Mouse (Mus musculus): Measurements from ENCODE around the gene Immp2l. TPM values are rescaled to one million over a fixed set of nuclear protein-coding genes. Genes with fewer than 3 reads are reported as not detected.
"Not testable (repeated sequence)": the region's sequence is repeated elsewhere in the genome, so short reads cannot be mapped to it uniquely, and the experiment has no call there.

The Immp2l gene
- polyA plus RNA-seq, 1 experiment from 2014 or later, result 7.4 TPM

- Histone ChIP-seq H3K36me3 (ENCODE audit: control insufficient read depth, insufficient read depth, low read length) (no peaks in the 10 kb centered on the region), H3K4me1 (ENCODE audit: control insufficient read depth, insufficient read depth, low read length) (no peaks in the 10 kb centered on the region), H3K9me3 (ENCODE audit: control insufficient read depth, low read length) (no peaks in the 10 kb centered on the region), H3K4me3 (ENCODE audit: low read length) (no peak overlapping the region), H3K4me2 (replicated peaks; ENCODE audit: low read depth, low read length) (no peak overlapping the region), H3K27ac (ENCODE audit: low read depth, low read length) (no peak overlapping the region), H3K9ac (ENCODE audit: low read depth, low read length) (no peak overlapping the region), H3K27me3 (ENCODE audit: control insufficient read depth, insufficient read depth, low read length) (no peaks in the 10 kb centered on the region)
- no peak for ATAC-seq (ENCODE audit: low FRiP score, low TSS enrichment)
- whole genome bisulfite sequencing, result 84% methylated on average over 2 of the region's 2 CpGs
Measured at GRCm38 (mm10) chr12:41834646-41835045, 810.8 kb downstream of the Immp2l start.

DNA sequence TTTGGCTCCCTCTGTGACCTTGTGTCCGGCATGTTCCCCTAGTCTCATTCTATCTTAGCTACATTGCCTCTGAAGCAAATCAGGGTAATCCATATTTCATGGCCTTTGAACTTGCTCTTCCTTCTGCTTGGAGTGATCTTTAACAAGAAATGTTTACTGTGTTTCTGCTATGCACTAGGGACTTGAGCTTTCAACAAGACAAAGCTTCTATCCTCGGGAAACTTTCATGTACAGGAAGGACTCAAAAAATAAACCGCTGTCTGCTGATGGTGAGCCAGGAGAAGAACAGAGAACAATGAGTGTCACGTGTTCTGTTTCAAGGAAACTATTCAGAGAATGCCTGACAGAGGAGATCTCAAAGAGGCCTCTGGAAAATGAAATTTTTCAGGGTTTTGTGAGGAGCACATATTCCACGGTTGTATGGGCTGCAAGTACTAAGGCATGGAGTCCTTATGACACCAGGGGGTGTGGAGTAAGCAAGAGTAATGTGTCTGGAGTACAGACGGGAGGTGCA is 814.5 kb downstream of the Immp2l start:
- WGBS, result 73% methylated on average over 6 of the region's 6 CpGs
- no peaks in the 10 kb centered on the region for H3K4me1 ChIP-seq (ENCODE audit: control insufficient read depth, insufficient read depth, low read length)
- H3K36me3 ChIP-seq (ENCODE audit: control insufficient read depth, insufficient read depth, low read length), result no peaks in the 10 kb centered on the region
- no peak overlapping the region for H3K9ac ChIP-seq (ENCODE audit: low read depth, low read length)
- H3K27me3 ChIP-seq (ENCODE audit: control insufficient read depth, insufficient read depth, low read length), result no peaks in the 10 kb centered on the region
- no peak overlapping the region for H3K4me3 ChIP-seq (ENCODE audit: low read length)
- no peak overlapping the region for H3K4me2 ChIP-seq (replicated peaks; ENCODE audit: low read depth, low read length)
- H3K27ac ChIP-seq (ENCODE audit: low read depth, low read length), result no peak overlapping the region
- ATAC-seq (ENCODE audit: low FRiP score, low TSS enrichment), result no peak
- H3K9me3 ChIP-seq (ENCODE audit: control insufficient read depth, low read length), result no peaks in the 10 kb centered on the region

GRCm38 (mm10) chr12:41839241-41839640 is 815.4 kb downstream of the Immp2l start:
- Histone ChIP-seq H3K27me3 (ENCODE audit: control insufficient read depth, insufficient read depth, low read length) (no peaks in the 10 kb centered on the region), H3K4me1 (ENCODE audit: control insufficient read depth, insufficient read depth, low read length) (no peaks in the 10 kb centered on the region), H3K9ac (ENCODE audit: low read depth, low read length) (no peak overlapping the region), H3K4me3 (ENCODE audit: low read length) (no peak overlapping the region), H3K36me3 (ENCODE audit: control insufficient read depth, insufficient read depth, low read length) (no peaks in the 10 kb centered on the region), H3K27ac (ENCODE audit: low read depth, low read length) (no peak overlapping the region), H3K9me3 (ENCODE audit: control insufficient read depth, low read length) (no peaks in the 10 kb centered on the region), H3K4me2 (replicated peaks; ENCODE audit: low read depth, low read length) (no peak overlapping the region)
- WGBS, result 94% methylated on average over 2 of the region's 2 CpGs
- no peak for ATAC-seq (ENCODE audit: low FRiP score, low TSS enrichment)

- Histone ChIP-seq H3K4me1 (ENCODE audit: control insufficient read depth, insufficient read depth, low read length) (no peaks in the 10 kb centered on the region), H3K9me3 (ENCODE audit: control insufficient read depth, low read length) (no peaks in the 10 kb centered on the region), H3K27me3 (ENCODE audit: control insufficient read depth, insufficient read depth, low read length) (no peaks in the 10 kb centered on the region), H3K4me3 (ENCODE audit: low read length) (no peak overlapping the region), H3K9ac (ENCODE audit: low read depth, low read length) (no peak overlapping the region), H3K36me3 (ENCODE audit: control insufficient read depth, insufficient read depth, low read length) (no peaks in the 10 kb centered on the region), H3K4me2 (replicated peaks; ENCODE audit: low read depth, low read length) (no peak overlapping the region), H3K27ac (ENCODE audit: low read depth, low read length) (no peak overlapping the region)
- 68% methylated on average over 6 of the region's 6 CpGs for WGBS
- no peak for ATAC-seq (ENCODE audit: low FRiP score, low TSS enrichment)
Measured at GRCm38 (mm10) chr12:41842694-41843329, 818.9 kb downstream of the Immp2l start.

DNA sequence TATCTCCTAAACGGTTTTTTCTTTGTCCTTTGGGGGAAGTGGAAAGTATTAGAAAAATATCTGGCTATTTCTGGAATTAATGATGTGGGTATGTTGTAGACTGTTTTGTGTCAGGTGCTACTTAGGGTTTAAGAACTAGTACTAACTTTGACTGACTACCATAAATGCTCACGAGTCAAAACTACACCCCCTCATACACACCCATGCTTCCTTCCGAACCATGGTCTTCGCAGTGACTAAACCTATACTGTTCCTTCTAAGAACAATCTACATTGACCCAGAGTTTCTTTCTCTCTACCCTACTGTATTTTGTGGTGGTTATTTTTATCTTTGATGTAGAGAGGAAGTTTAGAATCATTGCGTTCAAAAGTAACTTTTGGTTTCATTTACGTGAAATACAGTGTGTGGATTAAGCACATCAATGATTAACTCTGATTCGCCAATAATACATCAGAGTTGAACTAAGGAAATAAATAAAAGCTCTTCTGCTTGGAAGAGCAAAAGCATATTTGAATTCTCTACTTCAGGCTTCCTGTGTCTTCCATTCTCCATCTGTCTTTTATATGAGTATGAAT is 828.1 kb downstream of the Immp2l start:
- no peaks in the 10 kb centered on the region for H3K9me3 ChIP-seq (ENCODE audit: control insufficient read depth, low read length)
- H3K27me3 ChIP-seq (ENCODE audit: control insufficient read depth, insufficient read depth, low read length), result no peaks in the 10 kb centered on the region
- no peaks in the 10 kb centered on the region for H3K36me3 ChIP-seq (ENCODE audit: control insufficient read depth, insufficient read depth, low read length)
- no peak for ATAC-seq (ENCODE audit: low FRiP score, low TSS enrichment)
- H3K4me3 ChIP-seq (ENCODE audit: low read length), result no peak overlapping the region
- 83% methylated on average over 7 of the region's 7 CpGs for WGBS
- H3K4me2 ChIP-seq (replicated peaks; ENCODE audit: low read depth, low read length), result no peak overlapping the region
- H3K4me1 ChIP-seq (ENCODE audit: control insufficient read depth, insufficient read depth, low read length), result no peaks in the 10 kb centered on the region
- H3K27ac ChIP-seq (ENCODE audit: low read depth, low read length), result no peak overlapping the region
- no peak overlapping the region for H3K9ac ChIP-seq (ENCODE audit: low read depth, low read length)

DNA sequence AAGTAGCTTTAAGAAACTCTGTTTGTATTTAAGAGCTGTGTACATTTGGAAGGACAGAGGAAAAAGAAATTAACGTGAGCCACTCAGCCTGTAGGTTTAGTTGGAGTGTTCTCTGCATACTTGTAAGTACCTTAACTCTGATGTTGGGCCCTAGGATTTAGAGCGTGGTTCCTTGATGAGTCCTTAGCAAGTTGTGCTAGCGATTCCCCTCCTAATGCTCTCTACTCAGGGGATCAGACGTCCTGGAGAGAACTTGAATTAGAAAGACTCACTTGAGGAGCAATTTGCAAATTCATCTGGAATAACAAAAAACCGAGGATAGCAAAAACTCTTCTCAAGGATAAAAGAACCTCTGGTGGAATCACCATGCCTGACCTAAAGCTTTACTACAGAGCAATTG is 835.8 kb downstream of the Immp2l start:
- H3K36me3 ChIP-seq (ENCODE audit: control insufficient read depth, insufficient read depth, low read length); H3K9ac ChIP-seq (ENCODE audit: low read depth, low read length); ATAC-seq (ENCODE audit: low FRiP score, low TSS enrichment); H3K27ac ChIP-seq (ENCODE audit: low read depth, low read length); H3K4me2 ChIP-seq (replicated peaks; ENCODE audit: low read depth, low read length); H3K27me3 ChIP-seq (ENCODE audit: control insufficient read depth, insufficient read depth, low read length); H3K4me3 ChIP-seq (ENCODE audit: low read length); H3K9me3 ChIP-seq (ENCODE audit: control insufficient read depth, low read length); H3K4me1 ChIP-seq (ENCODE audit: control insufficient read depth, insufficient read depth, low read length): not testable (repeated sequence)
- 59% methylated on average over 5 of the region's 5 CpGs for WGBS

DNA sequence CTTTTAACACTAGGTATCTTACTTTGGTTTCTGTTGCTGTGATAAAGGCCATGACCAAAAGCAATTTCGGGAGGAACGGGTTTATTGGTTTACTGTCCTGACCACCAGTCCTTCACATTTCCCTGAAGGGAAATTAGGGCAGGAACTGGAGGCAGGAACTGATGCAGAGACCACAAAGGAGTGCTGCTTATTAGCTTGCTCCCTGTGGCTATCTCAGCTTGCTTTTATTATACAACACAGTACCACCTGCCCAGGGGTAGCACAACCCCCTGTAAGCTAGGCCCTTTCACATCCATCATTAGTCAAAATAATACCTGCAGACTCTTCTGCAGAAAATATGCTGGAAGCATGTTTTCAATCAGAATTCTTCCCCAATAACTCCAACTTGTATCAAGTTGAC is 844.4 kb downstream of the Immp2l start:
- ATAC-seq (ENCODE audit: low FRiP score, low TSS enrichment), result no peak
- Histone ChIP-seq H3K4me3 (ENCODE audit: low read length) (no peak overlapping the region), H3K36me3 (ENCODE audit: control insufficient read depth, insufficient read depth, low read length) (no peaks in the 10 kb centered on the region), H3K27me3 (ENCODE audit: control insufficient read depth, insufficient read depth, low read length) (no peaks in the 10 kb centered on the region), H3K4me2 (replicated peaks; ENCODE audit: low read depth, low read length) (no peak overlapping the region), H3K9ac (ENCODE audit: low read depth, low read length) (no peak overlapping the region), H3K9me3 (ENCODE audit: control insufficient read depth, low read length) (0 out of 2 replicates have a peak, but pooled peaks cover 6% of the 10 kb centered on the region), H3K27ac (ENCODE audit: low read depth, low read length) (no peak overlapping the region), H3K4me1 (ENCODE audit: control insufficient read depth, insufficient read depth, low read length) (no peaks in the 10 kb centered on the region)
- 83% methylated on average over 2 of the region's 2 CpGs for WGBS

- no peak overlapping the region for H3K4me3 ChIP-seq (ENCODE audit: low read length)
- no peaks in the 10 kb centered on the region for H3K9me3 ChIP-seq (ENCODE audit: control insufficient read depth, low read length)
- 73% methylated on average over 2 of the region's 2 CpGs for WGBS
- H3K36me3 ChIP-seq (ENCODE audit: control insufficient read depth, insufficient read depth, low read length), result no peaks in the 10 kb centered on the region
- no peak overlapping the region for H3K9ac ChIP-seq (ENCODE audit: low read depth, low read length)
- no peak overlapping the region for H3K27ac ChIP-seq (ENCODE audit: low read depth, low read length)
- H3K27me3 ChIP-seq (ENCODE audit: control insufficient read depth, insufficient read depth, low read length), result no peaks in the 10 kb centered on the region
- H3K4me2 ChIP-seq (replicated peaks; ENCODE audit: low read depth, low read length), result no peak overlapping the region
- no peak for ATAC-seq (ENCODE audit: low FRiP score, low TSS enrichment)
- no peaks in the 10 kb centered on the region for H3K4me1 ChIP-seq (ENCODE audit: control insufficient read depth, insufficient read depth, low read length)
Measured at GRCm38 (mm10) chr12:41874015-41874414, 850.1 kb downstream of the Immp2l start.

- no peak overlapping the region for H3K9ac ChIP-seq (ENCODE audit: low read depth, low read length)
- no peaks in the 10 kb centered on the region for H3K36me3 ChIP-seq (ENCODE audit: control insufficient read depth, insufficient read depth, low read length)
- 62% methylated on average over 5 of the region's 5 CpGs for WGBS
- no peak overlapping the region for H3K4me3 ChIP-seq (ENCODE audit: low read length)
- H3K9me3 ChIP-seq (ENCODE audit: control insufficient read depth, low read length), result no peaks in the 10 kb centered on the region
- H3K27me3 ChIP-seq (ENCODE audit: control insufficient read depth, insufficient read depth, low read length), result no peaks in the 10 kb centered on the region
- no peak overlapping the region for H3K4me2 ChIP-seq (replicated peaks; ENCODE audit: low read depth, low read length)
- no peaks in the 10 kb centered on the region for H3K4me1 ChIP-seq (ENCODE audit: control insufficient read depth, insufficient read depth, low read length)
- ATAC-seq (ENCODE audit: low FRiP score, low TSS enrichment), result no peak
- H3K27ac ChIP-seq (ENCODE audit: low read depth, low read length), result no peak overlapping the region
Measured at GRCm38 (mm10) chr12:41877292-41877959, 853.5 kb downstream of the Immp2l start.
